Mouse (Mus musculus): ENCODE measurements around the gene Zcchc18.

DNA sequence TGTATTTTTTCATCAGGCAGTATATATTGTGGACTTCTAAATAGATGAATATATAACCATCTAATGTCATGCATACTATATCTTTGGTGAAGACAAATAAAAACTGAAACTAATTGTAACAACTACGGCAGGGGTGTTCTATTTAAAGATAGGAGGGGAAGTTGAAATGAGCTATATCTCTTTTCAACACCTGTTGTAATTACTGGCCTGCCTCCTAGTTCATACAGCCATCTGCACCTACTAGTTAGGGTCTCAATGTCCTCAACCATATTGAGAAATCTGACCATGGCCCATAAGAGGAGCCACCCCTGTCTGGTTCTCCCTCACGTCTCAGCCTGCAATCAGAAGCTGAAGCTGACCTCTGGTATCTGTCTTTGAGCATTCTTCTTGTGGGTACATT is 3.3 kb downstream of the Zcchc18 start:
- TF ChIP-seq GATA1 (IDR thresholded peaks at IDR 0.05; ENCODE audit: borderline replicate concordance, low read length) (no peak), FLI1 (IDR thresholded peaks at IDR 0.05; ENCODE audit: low read length) (no peak)

Measured in megakaryocyte, embryonic 14.5 days (primary cell).